In genomic region chr1:106171241-106172220, GRCm38 (mm10) we compare ENCODE assay signal across 8 mouse cellular contexts. TPM values are rescaled to one million over a fixed set of nuclear protein-coding genes. Genes with fewer than 3 reads are reported as not detected.
A peak's percentile ranks its signal among the peaks of the same experiment; 100 is the strongest.
DNase-seq lines count a peak whose midpoint lies in the region; ATAC-seq lines count a peak whose summit lies in the region.

TSS of gene Phlpp1 (plus strand) at chr1:106171752.

- intact Hi-C loops in left cerebral cortex, postnatal 14 days (cut with DNase I) = loop anchor here (2.0 to 10.0 kb wide), 4 partner anchors 71 to 221 kb away; no protein-coding TSS in a partner anchor

- WGBS in intestine, embryonic 14.5 days = under 1% methylated on average over 61 of the region's 113 CpGs

- peak within 1 kb of the TSS; percentile 90 for H3K9ac ChIP-seq in intestine, embryonic 14.5 days (ENCODE audit: low read length)

- H3K4me1 ChIP-seq in intestine, embryonic 14.5 days (replicated peaks; ENCODE audit: control insufficient read depth, insufficient read depth, low read length) = peaks cover 15% of the 10 kb centered on the region

- H3K9me3 ChIP-seq in intestine, embryonic 14.5 days (ENCODE audit: control insufficient read depth, low read length) = no peaks in the 10 kb centered on the region

- H3K27ac ChIP-seq in intestine, embryonic 14.5 days (ENCODE audit: low read depth) = peak within 1 kb of the TSS; percentile 90

- H3K4me2 ChIP-seq in intestine, embryonic 14.5 days (ENCODE audit: low read length) = peak within 1 kb of the TSS; percentile 61

- peak; percentile 98 to 99 for DNase-seq in adrenal gland, adult 18-20 months (ENCODE audit: low spot score in 2 of 2)
- DNase-seq in embryo, embryonic 11 days = peak; percentile 99
- DNase-seq in gastrocnemius, postnatal 25 days = peak; percentile 100
- peak; percentile 99 for DNase-seq in intestine, embryonic 14.5 days (ENCODE audit: low spot score)
- DNase-seq in left cerebral cortex, postnatal 14 days (ENCODE audit: low spot score in 2 of 2) = peak; percentile 100
- peak; percentile 99 for DNase-seq in mesoderm, embryonic 11.5 days (ENCODE audit: low read depth, low spot score)
- peak; percentile 100 for DNase-seq in right cerebral cortex, postnatal 36 days (ENCODE audit: low spot score in 2 of 2)
- peak; percentile 100 for DNase-seq in yolk sac, embryonic 10.5 days (ENCODE audit: low spot score)

- no peaks in the 10 kb centered on the region for H3K27me3 ChIP-seq in intestine, embryonic 14.5 days (replicated peaks; ENCODE audit: control insufficient read depth, insufficient read depth, low read length)

- peak within 1 kb of the TSS; percentile 83 for H3K4me3 ChIP-seq in intestine, embryonic 14.5 days (ENCODE audit: low read depth, low read length)

- peak; percentile 98 for ATAC-seq in intestine, embryonic 14.5 days (replicated peaks; ENCODE audit: low FRiP score, low TSS enrichment, low read depth)

- H3K36me3 ChIP-seq in intestine, embryonic 14.5 days (ENCODE audit: control insufficient read depth, insufficient read depth, low read length) = no peaks in the 10 kb centered on the region

RNA-seq across cellular contexts. Expression of gene Phlpp1, which starts in this region (rescaled TPM):
- total RNA-seq in adrenal gland, adult 18-20 months (2021) = 10 to 100 TPM; 13.2 to 17.3 TPM
- 1 to 10 TPM; 5.4 to 5.7 TPM for total RNA-seq in gastrocnemius, postnatal 25 days (2021)
- 5.7 and 6.5 TPM in 2 replicates for polyA plus RNA-seq in intestine, embryonic 14.5 days (2014; fragmentation: Nextera tagmentation; extraction: Ambion mirVana)
- 10 to 100 TPM; 53.7 to 54.7 TPM for total RNA-seq in left cerebral cortex, postnatal 14 days (2021)

Comparison
In these comparisons a context has a peak if more than half of its experiments do, and no peak if none do; other contexts are left out.
1. Peak in every context shown above with its lines: DNase-seq, ATAC-seq, H3K4me3 ChIP-seq and H3K27ac ChIP-seq.